40 mouse cellular contexts compared by ENCODE assay signal in the genomic region with DNA sequence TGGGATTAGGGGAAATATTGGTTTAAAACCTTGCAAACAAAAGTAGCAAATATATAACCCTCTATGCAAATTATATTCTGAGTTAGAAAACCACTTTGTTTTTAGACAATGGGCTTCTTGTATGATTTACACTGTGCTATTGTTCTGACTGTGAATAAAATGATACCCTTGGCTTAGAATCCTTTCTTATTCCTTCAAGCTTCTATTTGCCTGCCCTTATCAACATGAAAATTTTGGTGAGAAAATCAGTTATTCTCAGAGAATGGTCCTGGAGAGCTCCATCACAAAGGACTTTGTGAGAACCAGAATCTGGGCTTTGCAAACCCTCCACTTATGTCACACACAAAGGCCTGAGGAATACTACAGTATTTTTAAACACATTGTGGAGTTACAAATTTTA. TPM values are rescaled to one million over a fixed set of nuclear protein-coding genes. Genes with fewer than 3 reads are reported as not detected.
"Had no signal": no experiment of that assay in that cellular context is flagged by ENCODE, and none has a peak within 500 bp of the region (broad histone marks: within the 10 kb centered on the region; RNA-seq: fewer than 3 reads in every experiment).

No protein-coding gene starts in this region.

- ATAC-seq: forebrain, embryonic 13.5 days; forebrain, embryonic 14.5 days; forebrain, embryonic 15.5 days; forebrain, postnatal 0 days had no signal

- H3K9ac ChIP-seq: embryonic facial prominence, embryonic 12.5 days; embryonic facial prominence, embryonic 13.5 days; embryonic facial prominence, embryonic 15.5 days; forebrain, embryonic 12.5 days; forebrain, embryonic 13.5 days; forebrain, embryonic 15.5 days; forebrain, postnatal 0 days had no signal

- H3K9me3 ChIP-seq: embryonic facial prominence, embryonic 10.5 days; embryonic facial prominence, embryonic 12.5 days; embryonic facial prominence, embryonic 13.5 days; embryonic facial prominence, embryonic 15.5 days; forebrain, embryonic 10.5 days; forebrain, embryonic 12.5 days; forebrain, embryonic 13.5 days; forebrain, embryonic 15.5 days; heart, embryonic 10.5 days had no signal

- H3K27me3 ChIP-seq: embryonic facial prominence, embryonic 12.5 days; embryonic facial prominence, embryonic 13.5 days; embryonic facial prominence, embryonic 15.5 days; forebrain, embryonic 12.5 days; forebrain, embryonic 13.5 days; forebrain, embryonic 15.5 days had no signal

- H3K4me2 ChIP-seq: embryonic facial prominence, embryonic 12.5 days; embryonic facial prominence, embryonic 13.5 days; embryonic facial prominence, embryonic 15.5 days; forebrain, embryonic 12.5 days; forebrain, embryonic 13.5 days; forebrain, embryonic 15.5 days had no signal

- DNase-seq: cerebellum, adult 2 months; cerebellum, adult 8-10 months; cerebellum, adult 9-10 months; cerebellum, adult 9-11 months; cerebellum, postnatal 10 days; cerebellum, postnatal 14 days; cerebellum, postnatal 25 days; cerebellum, postnatal 36 days; embryo, embryonic 11 days; forebrain, postnatal 0 days; gastrocnemius, adult 2 months; gastrocnemius, postnatal 10 days; gastrocnemius, postnatal 14 days; gastrocnemius, postnatal 25 days; heart, adult 11 months; heart, adult 18-20 months; heart, adult 2 months had no signal

- H3K4me1 ChIP-seq: embryonic facial prominence, embryonic 10.5 days; embryonic facial prominence, embryonic 12.5 days; embryonic facial prominence, embryonic 13.5 days; embryonic facial prominence, embryonic 15.5 days; forebrain, embryonic 10.5 days; forebrain, embryonic 12.5 days; forebrain, embryonic 13.5 days; forebrain, embryonic 15.5 days; heart, embryonic 10.5 days had no signal

- H3K4me3 ChIP-seq: embryonic facial prominence, embryonic 10.5 days; embryonic facial prominence, embryonic 12.5 days; embryonic facial prominence, embryonic 13.5 days; embryonic facial prominence, embryonic 15.5 days; erythroblast, embryonic 14.5 days; forebrain, embryonic 10.5 days; forebrain, embryonic 12.5 days; forebrain, embryonic 13.5 days; forebrain, embryonic 15.5 days; gastrocnemius, adult 2 months; heart, adult 2 months; heart, embryonic 10.5 days had no signal

- H3K36me3 ChIP-seq: embryonic facial prominence, embryonic 10.5 days; embryonic facial prominence, embryonic 12.5 days; embryonic facial prominence, embryonic 13.5 days; embryonic facial prominence, embryonic 15.5 days; forebrain, embryonic 10.5 days; forebrain, embryonic 12.5 days; forebrain, embryonic 15.5 days; heart, embryonic 10.5 days had no signal

- H3K27ac ChIP-seq: embryonic facial prominence, embryonic 10.5 days; embryonic facial prominence, embryonic 12.5 days; embryonic facial prominence, embryonic 13.5 days; embryonic facial prominence, embryonic 15.5 days; forebrain, embryonic 10.5 days; forebrain, embryonic 12.5 days; forebrain, embryonic 13.5 days; forebrain, embryonic 15.5 days; gastrocnemius, adult 2 months; heart, adult 2 months; heart, embryonic 10.5 days had no signal

RNA-seq across cellular contexts. Expression of a gene that starts 11.1 kb away (rescaled TPM):
- total RNA-seq: common myeloid progenitor, adult 5-6 weeks; gastrocnemius, postnatal 4 days; granulocyte monocyte progenitor cell, adult 5-6 weeks; heart, adult 2 months had no signal
- polyA plus RNA-seq: embryonic facial prominence, embryonic 13.5 days; erythroblast, embryonic 14.5 days; heart, embryonic 10.5 days had no signal

RNA-seq across cellular contexts. Expression of a gene that starts 30.2 kb away (rescaled TPM):
- total RNA-seq: common myeloid progenitor, adult 5-6 weeks; forebrain, postnatal 0 days; gastrocnemius, adult 18-20 months; gastrocnemius, adult 2 months; gastrocnemius, adult 8-10 months; gastrocnemius, postnatal 10 days; gastrocnemius, postnatal 14 days; gastrocnemius, postnatal 25 days; gastrocnemius, postnatal 4 days; granulocyte monocyte progenitor cell, adult 5-6 weeks; heart, adult 18-20 months; heart, adult 2 months; heart, adult 8-10 months had no signal
- polyA plus RNA-seq: cerebellum, adult 2 months; cortical plate, adult 2 months; embryonic facial prominence, embryonic 10.5 days; embryonic facial prominence, embryonic 11.5 days; embryonic facial prominence, embryonic 12.5 days; embryonic facial prominence, embryonic 13.5 days; embryonic facial prominence, embryonic 14.5 days; embryonic facial prominence, embryonic 15.5 days; erythroblast, embryonic 14.5 days; forebrain, embryonic 10.5 days; forebrain, embryonic 11.5 days; forebrain, embryonic 12.5 days; forebrain, embryonic 13.5 days; forebrain, embryonic 14.5 days; forebrain, embryonic 15.5 days; forebrain, postnatal 0 days; frontal cortex, adult 2 months; gonadal fat pad, adult 2 months; heart, adult 2 months; heart, embryonic 10.5 days had no signal
